Mouse (Mus musculus): ENCODE data around the gene Tmem74b. TPM values are rescaled to one million over a fixed set of nuclear protein-coding genes. Genes with fewer than 3 reads are reported as not detected.
A peak's percentile ranks its signal among the peaks of the same experiment; 100 is the strongest.

The Tmem74b gene
- 2.5 and 3.1 TPM in 2 replicates for polyA plus RNA-seq (2014; fragmentation: Nextera tagmentation; extraction: Ambion mirVana)

GRCm38 (mm10) chr2:151701231-151702145, at the start of gene Tmem74b:
Gene Tmem74b (plus strand): TSS chr2:151702008.
- H3K4me1 ChIP-seq (ENCODE audit: control insufficient read depth, insufficient read depth, low read length), result peaks cover 6% of the 10 kb centered on the region; the same call in 1 of the 2 replicates
- 5% methylated on average over 22 of the region's 25 CpGs for WGBS
- H3K4me3 ChIP-seq (ENCODE audit: low read depth, low read length), result peak within 1 kb of the TSS; percentile 66
- no peak within 1 kb of the TSS for H3K27ac ChIP-seq (replicated peaks; ENCODE audit: low read depth, low read length)
- H3K36me3 ChIP-seq (ENCODE audit: control insufficient read depth, insufficient read depth, low read length), result no peaks in the 10 kb centered on the region
- no peak for ATAC-seq (ENCODE audit: low read depth)
- DNase-seq (ENCODE audit: low spot score), result no peak
- no peaks in the 10 kb centered on the region for H3K9me3 ChIP-seq (ENCODE audit: control insufficient read depth, low read length)
- H3K4me2 ChIP-seq (ENCODE audit: low read depth, low read length), result peak within 1 kb of the TSS; percentile 100
- H3K9ac ChIP-seq (ENCODE audit: low read depth, low read length), result peak within 1 kb of the TSS; percentile 74
- peaks cover 40% of the 10 kb centered on the region for H3K27me3 ChIP-seq (replicated peaks; ENCODE audit: control insufficient read depth, insufficient read depth, low read length)

- Histone ChIP-seq H3K4me3 (ENCODE audit: low read depth, low read length) (no peak overlapping the region), H3K4me2 (ENCODE audit: low read depth, low read length) (no peak overlapping the region), H3K36me3 (ENCODE audit: control insufficient read depth, insufficient read depth, low read length) (no peaks in the 10 kb centered on the region), H3K27me3 (replicated peaks; ENCODE audit: control insufficient read depth, insufficient read depth, low read length) (no peaks in the 10 kb centered on the region), H3K4me1 (ENCODE audit: control insufficient read depth, insufficient read depth, low read length) (no peaks in the 10 kb centered on the region), H3K9ac (ENCODE audit: low read depth, low read length) (no peak overlapping the region), H3K9me3 (ENCODE audit: control insufficient read depth, low read length) (no peaks in the 10 kb centered on the region), H3K27ac (replicated peaks; ENCODE audit: low read depth, low read length) (no peak overlapping the region)
- ATAC-seq (ENCODE audit: low read depth) (no peak), DNase-seq (ENCODE audit: low spot score) (no peak)
- 68% methylated on average over 1 of the region's 1 CpGs for WGBS
These were observed 49.8 kb upstream of the Tmem74b start for GRCm38 (mm10) chr2:151652053-151652452.

- no peak within 1 kb of the TSS for H3K4me2 ChIP-seq (ENCODE audit: low read depth, low read length)
- no peaks in the 10 kb centered on the region for H3K9me3 ChIP-seq (ENCODE audit: control insufficient read depth, low read length)
- no peak within 1 kb of the TSS for H3K9ac ChIP-seq (ENCODE audit: low read depth, low read length)
- no peaks in the 10 kb centered on the region for H3K4me1 ChIP-seq (ENCODE audit: control insufficient read depth, insufficient read depth, low read length)
- ATAC-seq (ENCODE audit: low read depth) (no peak), DNase-seq (ENCODE audit: low spot score) (no peak)
- no peaks in the 10 kb centered on the region for H3K36me3 ChIP-seq (ENCODE audit: control insufficient read depth, insufficient read depth, low read length)
- H3K4me3 ChIP-seq (ENCODE audit: low read depth, low read length), result no peak within 1 kb of the TSS
- WGBS, result 67% methylated on average over 3 of the region's 3 CpGs
- no peak within 1 kb of the TSS for H3K27ac ChIP-seq (replicated peaks; ENCODE audit: low read depth, low read length)
- 0 out of 2 replicates have a peak, but pooled peaks cover 12% of the 10 kb centered on the region for H3K27me3 ChIP-seq (replicated peaks; ENCODE audit: control insufficient read depth, insufficient read depth, low read length)
These were observed 33.4 kb upstream of the Tmem74b start, which contains the start of gene Rad21l for GRCm38 (mm10) chr2:151668433-151668832. Gene Rad21l (minus strand): TSS chr2:151668533.

- Histone ChIP-seq H3K4me1 (ENCODE audit: control insufficient read depth, insufficient read depth, low read length) (no peaks in the 10 kb centered on the region), H3K36me3 (ENCODE audit: control insufficient read depth, insufficient read depth, low read length) (no peaks in the 10 kb centered on the region), H3K9me3 (ENCODE audit: control insufficient read depth, low read length) (no peaks in the 10 kb centered on the region), H3K4me3 (ENCODE audit: low read depth, low read length) (no peak overlapping the region), H3K27me3 (replicated peaks; ENCODE audit: control insufficient read depth, insufficient read depth, low read length) (0 out of 2 replicates have a peak, but pooled peaks cover 12% of the 10 kb centered on the region), H3K4me2 (ENCODE audit: low read depth, low read length) (no peak overlapping the region), H3K9ac (ENCODE audit: low read depth, low read length) (no peak overlapping the region), H3K27ac (replicated peaks; ENCODE audit: low read depth, low read length) (no peak overlapping the region)
- WGBS, result 34% methylated on average over 43 of the region's 48 CpGs
- DNase-seq (ENCODE audit: low spot score) (no peak), ATAC-seq (ENCODE audit: low read depth) (peak; percentile 22; the same call in 1 of the 2 replicates)
These were observed 31.5 kb upstream of the Tmem74b start for GRCm38 (mm10) chr2:151670026-151670967.

- 20% methylated on average over 1 of the region's 1 CpGs for WGBS
- ATAC-seq (ENCODE audit: low read depth), result peak; percentile 44; the same call in 1 of the 2 replicates
These were observed 30.9 kb upstream of the Tmem74b start for GRCm38 (mm10) chr2:151670968-151671329.

GRCm38 (mm10) chr2:151676234-151676633, 25.6 kb upstream of the Tmem74b start:
- ATAC-seq (ENCODE audit: low read depth), result no peak
- DNase-seq (ENCODE audit: low spot score), result peak; percentile 12
- H3K27me3 ChIP-seq (replicated peaks; ENCODE audit: control insufficient read depth, insufficient read depth, low read length), result no peaks in the 10 kb centered on the region
- 54% methylated on average over 2 of the region's 2 CpGs for WGBS
- H3K9ac ChIP-seq (ENCODE audit: low read depth, low read length), result no peak overlapping the region
- no peaks in the 10 kb centered on the region for H3K4me1 ChIP-seq (ENCODE audit: control insufficient read depth, insufficient read depth, low read length)
- H3K4me2 ChIP-seq (ENCODE audit: low read depth, low read length), result no peak overlapping the region
- no peak overlapping the region for H3K27ac ChIP-seq (replicated peaks; ENCODE audit: low read depth, low read length)
- H3K36me3 ChIP-seq (ENCODE audit: control insufficient read depth, insufficient read depth, low read length), result no peaks in the 10 kb centered on the region
- H3K4me3 ChIP-seq (ENCODE audit: low read depth, low read length), result no peak overlapping the region
- no peaks in the 10 kb centered on the region for H3K9me3 ChIP-seq (ENCODE audit: control insufficient read depth, low read length)

More at GRCm38 (mm10) chr2:151670968-151671329, 30.9 kb upstream of the Tmem74b start:
- DNase-seq (ENCODE audit: low spot score), result peak; percentile 8
- Histone ChIP-seq H3K27me3 (replicated peaks; ENCODE audit: control insufficient read depth, insufficient read depth, low read length) (0 out of 2 replicates have a peak, but pooled peaks cover 12% of the 10 kb centered on the region), H3K4me1 (ENCODE audit: control insufficient read depth, insufficient read depth, low read length) (no peaks in the 10 kb centered on the region), H3K9me3 (ENCODE audit: control insufficient read depth, low read length) (no peaks in the 10 kb centered on the region), H3K36me3 (ENCODE audit: control insufficient read depth, insufficient read depth, low read length) (no peaks in the 10 kb centered on the region), H3K27ac (replicated peaks; ENCODE audit: low read depth, low read length) (no peak overlapping the region), H3K4me2 (ENCODE audit: low read depth, low read length) (no peak overlapping the region), H3K4me3 (ENCODE audit: low read depth, low read length) (no peak overlapping the region), H3K9ac (ENCODE audit: low read depth, low read length) (no peak overlapping the region)

GRCm38 (mm10) chr2:151682357-151682756, 19.5 kb upstream of the Tmem74b start:
- ATAC-seq (ENCODE audit: low read depth) (no peak), DNase-seq (ENCODE audit: low spot score) (peak; percentile 26)
- no peaks in the 10 kb centered on the region for H3K36me3 ChIP-seq (ENCODE audit: control insufficient read depth, insufficient read depth, low read length)
- 61% methylated on average over 3 of the region's 3 CpGs for WGBS
- H3K27me3 ChIP-seq (replicated peaks; ENCODE audit: control insufficient read depth, insufficient read depth, low read length), result no peaks in the 10 kb centered on the region
- no peaks in the 10 kb centered on the region for H3K9me3 ChIP-seq (ENCODE audit: control insufficient read depth, low read length)
- H3K9ac ChIP-seq (ENCODE audit: low read depth, low read length), result no peak overlapping the region
- no peak overlapping the region for H3K4me3 ChIP-seq (ENCODE audit: low read depth, low read length)
- H3K4me2 ChIP-seq (ENCODE audit: low read depth, low read length), result no peak overlapping the region
- no peak overlapping the region for H3K27ac ChIP-seq (replicated peaks; ENCODE audit: low read depth, low read length)
- no peaks in the 10 kb centered on the region for H3K4me1 ChIP-seq (ENCODE audit: control insufficient read depth, insufficient read depth, low read length)

GRCm38 (mm10) chr2:151682976-151683375, 18.8 kb upstream of the Tmem74b start:
- Histone ChIP-seq H3K4me3 (ENCODE audit: low read depth, low read length) (no peak overlapping the region), H3K4me1 (ENCODE audit: control insufficient read depth, insufficient read depth, low read length) (no peaks in the 10 kb centered on the region), H3K4me2 (ENCODE audit: low read depth, low read length) (no peak overlapping the region), H3K27ac (replicated peaks; ENCODE audit: low read depth, low read length) (no peak overlapping the region), H3K9ac (ENCODE audit: low read depth, low read length) (no peak overlapping the region), H3K9me3 (ENCODE audit: control insufficient read depth, low read length) (no peaks in the 10 kb centered on the region), H3K36me3 (ENCODE audit: control insufficient read depth, insufficient read depth, low read length) (no peaks in the 10 kb centered on the region), H3K27me3 (replicated peaks; ENCODE audit: control insufficient read depth, insufficient read depth, low read length) (no peaks in the 10 kb centered on the region)
- 83% methylated on average over 4 of the region's 4 CpGs for WGBS
- DNase-seq (ENCODE audit: low spot score) (no peak), ATAC-seq (ENCODE audit: low read depth) (no peak)
